Mouse (Mus musculus) C2C12 (cell line): ENCODE measurements around the gene Tacc2.

ENCODE experiments used
- CTCF ChIP-seq: IDR thresholded peaks from one replicate; pipeline ENCODE4 v1.5.1; 2011; ENCODE audit not compliant: control insufficient read depth, insufficient read depth, insufficient read length
- MAX ChIP-seq: IDR thresholded peaks from one replicate; pipeline ENCODE4 v1.6.1; 2011; ENCODE audit warnings: mild to moderate bottlenecking, control low read depth
- MYOD1 ChIP-seq: IDR thresholded peaks from one replicate; pipeline ENCODE4 v1.6.1; 2011; ENCODE audit warnings: low read depth; ENCODE audit not compliant: control insufficient read depth, insufficient read length
- MYOG ChIP-seq: IDR thresholded peaks from one replicate; pipeline ENCODE4 v1.6.1; 2011; ENCODE audit not compliant: control insufficient read depth, insufficient read length; ENCODE audit errors: extremely low read depth

DNA sequence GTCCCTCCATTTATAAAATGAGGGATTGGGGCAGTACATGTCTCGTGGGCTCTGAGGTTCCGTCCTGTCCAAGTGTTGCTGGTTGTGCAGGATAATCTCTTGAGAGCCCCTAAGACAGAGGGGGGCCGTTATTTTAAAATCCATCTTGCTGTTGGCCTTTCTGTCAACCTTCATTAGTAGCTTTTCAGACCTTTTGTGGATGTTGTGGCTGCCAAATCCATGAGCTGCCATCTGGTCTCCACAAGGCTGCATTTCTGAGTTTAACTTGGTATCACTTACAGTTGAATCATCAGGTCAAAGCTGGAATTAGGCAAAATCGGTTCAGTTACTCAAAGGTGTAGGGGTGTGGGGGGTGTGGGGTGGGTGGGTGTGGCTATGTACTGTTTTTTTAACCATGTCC, 23.9 kb upstream of the Tacc2 start:
- no peak for TF ChIP-seq CTCF
- no peak for TF ChIP-seq MAX
- TF ChIP-seq MYOG, result no peak
- no peak for TF ChIP-seq MYOD1
